Mouse (Mus musculus) layer of hippocampus, adult 9-11 months (tissue): Measurements from ENCODE around the gene Bcl2l1.

Source experiments
- DNase-seq: peaks from one replicate; pipeline ENCODE4 v3.0.0; 2022

Bcl2l1 gene

GRCm38 (mm10) chr2:152767618-152768271 lies 63.8 kb downstream of the Bcl2l1 start:
- DNase-seq, result no peak

GRCm38 (mm10) chr2:152766387-152767123 lies 65.0 kb downstream of the Bcl2l1 start:
- peak; percentile 81 for DNase-seq

GRCm38 (mm10) chr2:152765045-152765674 lies 66.4 kb downstream of the Bcl2l1 start:
- no peak for DNase-seq

GRCm38 (mm10) chr2:152764172-152765044 lies 67.1 kb downstream of the Bcl2l1 start:
- DNase-seq, result no peak

GRCm38 (mm10) chr2:152763310-152763709 lies 68.2 kb downstream of the Bcl2l1 start:
- no peak for DNase-seq

GRCm38 (mm10) chr2:152758351-152758750 lies 73.2 kb downstream of the Bcl2l1 start:
- DNase-seq, result no peak

- no peak for DNase-seq
These were observed 74.0 kb downstream of the Bcl2l1 start for GRCm38 (mm10) chr2:152757478-152757877.

GRCm38 (mm10) chr2:152756474-152757393 lies 74.8 kb downstream of the Bcl2l1 start:
- no peak for DNase-seq

GRCm38 (mm10) chr2:152753944-152754711 lies 77.4 kb downstream of the Bcl2l1 start, which contains the start of gene Cox4i2:
TSS of gene Cox4i2 (plus strand) at chr2:152754173.
- DNase-seq, result no peak

GRCm38 (mm10) chr2:152742435-152742834 lies 89.1 kb downstream of the Bcl2l1 start:
- DNase-seq, result no peak

- peak; percentile 73 for DNase-seq
These were observed 90.1 kb downstream of the Bcl2l1 start for GRCm38 (mm10) chr2:152741153-152742041.

- no peak for DNase-seq
These were observed 91.0 kb downstream of the Bcl2l1 start for GRCm38 (mm10) chr2:152740490-152740889.

- DNase-seq, result no peak
These were observed 91.7 kb downstream of the Bcl2l1 start for GRCm38 (mm10) chr2:152739842-152740260.

- DNase-seq, result peak; percentile 26
These were observed 92.3 kb downstream of the Bcl2l1 start for GRCm38 (mm10) chr2:152739031-152739841.

- DNase-seq, result no peak
These were observed 93.2 kb downstream of the Bcl2l1 start for GRCm38 (mm10) chr2:152738341-152738740.

GRCm38 (mm10) chr2:152737306-152738221 lies 94.0 kb downstream of the Bcl2l1 start:
- DNase-seq, result no peak

- no peak for DNase-seq
These were observed 94.8 kb downstream of the Bcl2l1 start for GRCm38 (mm10) chr2:152736748-152737147.
